In genomic region chr10:76546566-76546965, GRCm38 (mm10) we compare ENCODE assay signal across 24 mouse cellular contexts. TPM values are rescaled to one million over a fixed set of nuclear protein-coding genes. Genes with fewer than 3 reads are reported as not detected.
"Had no signal": no experiment of that assay in that cellular context is flagged by ENCODE, and none has a peak within 500 bp of the region (broad histone marks: within the 10 kb centered on the region; RNA-seq: fewer than 3 reads in every experiment).

No protein-coding gene starts in this region.

- H3K9me3 ChIP-seq: liver, embryonic 13.5 days; midbrain, embryonic 12.5 days; midbrain, embryonic 15.5 days; neural tube, embryonic 12.5 days; neural tube, embryonic 15.5 days; stomach, embryonic 15.5 days had no signal

- H3K4me1 ChIP-seq: liver, embryonic 13.5 days; midbrain, embryonic 12.5 days; midbrain, embryonic 15.5 days; neural tube, embryonic 12.5 days; neural tube, embryonic 15.5 days; stomach, embryonic 15.5 days had no signal

- H3K27ac ChIP-seq: left cerebral cortex, adult 2 months; liver, embryonic 13.5 days; macrophage; midbrain, embryonic 12.5 days; midbrain, embryonic 15.5 days; neural tube, embryonic 12.5 days; neural tube, embryonic 15.5 days; stomach, embryonic 15.5 days had no signal

- ATAC-seq: midbrain, embryonic 15.5 days had no signal

- H3K27me3 ChIP-seq: liver, embryonic 13.5 days; midbrain, embryonic 12.5 days; midbrain, embryonic 15.5 days; neural tube, embryonic 12.5 days; neural tube, embryonic 15.5 days; stomach, embryonic 15.5 days had no signal

- DNase-seq: layer of hippocampus, postnatal 36 days; liver, embryonic 13.5 days; lung, adult 2 months; right cerebral cortex, adult 18-20 months; right cerebral cortex, postnatal 14 days; right cerebral cortex, postnatal 4 days; thymus, postnatal 25 days had no signal

- H3K4me2 ChIP-seq: liver, embryonic 13.5 days; midbrain, embryonic 12.5 days; midbrain, embryonic 15.5 days; neural tube, embryonic 12.5 days; neural tube, embryonic 15.5 days; stomach, embryonic 15.5 days had no signal

- H3K4me3 ChIP-seq: left cerebral cortex, adult 2 months; liver, embryonic 13.5 days; midbrain, embryonic 12.5 days; midbrain, embryonic 15.5 days; neural tube, embryonic 12.5 days; neural tube, embryonic 15.5 days; stomach, embryonic 15.5 days had no signal

- H3K9ac ChIP-seq: liver, embryonic 13.5 days; midbrain, embryonic 12.5 days; midbrain, embryonic 15.5 days; neural tube, embryonic 12.5 days; neural tube, embryonic 15.5 days; stomach, embryonic 15.5 days had no signal

RNA-seq across cellular contexts. Expression of gene Spatc1l, which starts 15.5 kb away (rescaled TPM):
- total RNA-seq: layer of hippocampus, adult 8-10 months; layer of hippocampus, postnatal 10 days; layer of hippocampus, postnatal 36 days; left cerebral cortex, adult 2 months; left cerebral cortex, postnatal 10 days; left cerebral cortex, postnatal 36 days; liver, adult 2 months; megakaryocyte, adult 5-6 weeks had no signal
- polyA plus RNA-seq: limb, embryonic 11.5 days; liver, embryonic 13.5 days; liver, embryonic 16.5 days; lung, embryonic 16.5 days; macrophage; midbrain, embryonic 15.5 days; neural tube, embryonic 12.5 days; neural tube, embryonic 15.5 days; thymus, postnatal 0 days had no signal

RNA-seq across cellular contexts. Expression of gene Ftcd, which starts 28.9 kb away (rescaled TPM):
- total RNA-seq: layer of hippocampus, postnatal 10 days; layer of hippocampus, postnatal 36 days; left cerebral cortex, adult 2 months; left cerebral cortex, postnatal 10 days; left cerebral cortex, postnatal 36 days; megakaryocyte, adult 5-6 weeks had no signal
- polyA plus RNA-seq: limb, embryonic 11.5 days; macrophage; midbrain, embryonic 12.5 days; neural tube, embryonic 12.5 days had no signal
